Mouse (Mus musculus) cerebellum, adult 2 months (tissue): ENCODE data around the gene Asb8.

Source experiments
- CTCF ChIP-seq: fragments of 200-500 bp; IDR thresholded peaks from 2 replicates; pipeline ENCODE4 v1.5.1; 2011; ENCODE audit warnings: low read depth, mild to moderate bottlenecking, control low read depth, low read length, moderate library complexity, borderline replicate concordance; ENCODE audit not compliant: insufficient read depth
- POLR2A ChIP-seq: fragments of 200-500 bp; IDR thresholded peaks from 2 replicates; pipeline ENCODE4 v1.6.1; 2011; ENCODE audit warnings: low read length, control low read depth, borderline replicate concordance; ENCODE audit not compliant: insufficient read depth

GRCm38 (mm10) chr15:98154631-98155030, 10.8 kb downstream of the Asb8 start:
- TF ChIP-seq POLR2A (no peak), CTCF (no peak)
